Mouse (Mus musculus): ENCODE measurements at regions not wholly inside any gene's neighbourhood (a gene's known extent, or its start where the extent isn't known, plus 50 kb on each side); places are given as distances from the start of the nearest gene placed in this dataset.

DNA sequence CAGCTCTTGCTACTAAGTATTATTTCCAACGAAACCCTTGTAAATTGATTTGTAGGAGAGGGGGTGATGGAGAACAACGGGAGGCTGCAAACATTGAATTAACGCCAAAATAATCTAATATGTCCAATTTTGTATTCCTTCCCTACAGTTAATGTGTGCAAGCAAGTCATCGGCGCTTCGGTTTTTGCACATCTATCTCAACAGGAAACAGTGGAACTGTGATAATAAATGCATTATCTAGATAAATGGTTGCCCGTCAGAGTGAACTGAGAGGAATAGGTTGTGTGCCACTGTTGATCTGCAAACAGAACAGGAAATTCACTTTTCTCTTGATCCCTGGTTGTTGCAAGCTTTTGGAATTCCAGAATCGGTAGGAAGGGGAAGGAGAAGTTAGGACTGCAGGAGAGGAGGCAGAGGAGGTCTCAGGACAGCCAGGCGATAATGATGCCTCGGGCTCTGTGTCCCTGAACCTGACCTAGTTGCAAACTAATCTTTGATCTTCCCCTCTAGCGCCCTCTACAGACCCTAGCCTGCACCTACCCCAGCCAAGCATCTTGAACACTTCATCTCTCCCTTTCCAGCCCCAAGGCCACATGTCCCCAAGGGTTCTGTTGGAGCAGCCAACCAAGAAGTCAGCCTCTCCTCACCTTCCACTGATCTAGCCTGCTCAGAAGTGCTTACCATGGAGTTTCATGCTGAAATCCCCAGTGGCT is 221.8 kb upstream of the Hs6st1 start:
- TF ChIP-seq ZNF384 (IDR thresholded peaks at IDR 0.05; ENCODE audit: low read depth, low read length) (no peak), ZC3H11A (IDR thresholded peaks at IDR 0.05; ENCODE audit: borderline replicate concordance, low read depth, low read length) (peak; percentile 23; the same call in 1 of the 2 replicates), MAFK (IDR thresholded peaks at IDR 0.05; ENCODE audit: insufficient read depth, low read depth, low read length) (no peak), HCFC1 (IDR thresholded peaks at IDR 0.05; ENCODE audit: borderline replicate concordance, insufficient read depth, low read length) (no peak), CHD2 (IDR thresholded peaks at IDR 0.05; ENCODE audit: low read depth, low read length) (no peak)
